Mouse (Mus musculus) hindbrain, embryonic 15.5 days (tissue): Measurements from ENCODE around the gene Fam117a. TPM values are rescaled to one million over a fixed set of nuclear protein-coding genes. Genes with fewer than 3 reads are reported as not detected.
A peak's percentile ranks its signal among the peaks of the same experiment; 100 is the strongest.

ENCODE experiments used
- ATAC-seq: fragments of 200-750 bp; cut with Nextera tagmentation; 2 replicates; pipeline ENCODE4 v1.8.0; 2017; ENCODE audit warnings: low read depth, moderate number of reproducible peaks, moderate TSS enrichment; ENCODE audit not compliant: low FRiP score
- H3K27ac ChIP-seq: fragments of 300-500 bp; sonication (generic); replicated peaks from 2 replicates; pipeline ENCODE4 v1.5.1; 2015; ENCODE audit warnings: mild to moderate bottlenecking, inconsistent platforms
- H3K27me3 ChIP-seq: fragments of 300-500 bp; sonication (generic); 2 replicates; pipeline ENCODE4 v1.6.1; 2015; ENCODE audit warnings: control low read depth, inconsistent platforms
- H3K36me3 ChIP-seq: fragments of 300-500 bp; sonication (generic); 2 replicates; pipeline ENCODE4 v1.6.1; 2015; ENCODE audit warnings: control low read depth, inconsistent platforms
- H3K4me1 ChIP-seq: fragments of 300-500 bp; sonication (generic); replicated peaks from 2 replicates; pipeline ENCODE4 v1.6.1; 2015; ENCODE audit warnings: control low read depth, inconsistent platforms
- H3K4me2 ChIP-seq: fragments of 300-500 bp; sonication (generic); 2 replicates; pipeline ENCODE4 v1.6.1; 2015; ENCODE audit warnings: moderate library complexity, mild to moderate bottlenecking, inconsistent platforms
- H3K4me3 ChIP-seq: fragments of 300-500 bp; sonication (generic); 2 replicates; pipeline ENCODE4 v1.5.1; 2015; ENCODE audit warnings: mild to moderate bottlenecking, inconsistent platforms
- H3K9ac ChIP-seq: fragments of 300-500 bp; sonication (generic); 2 replicates; pipeline ENCODE4 v1.6.1; 2015; ENCODE audit warnings: inconsistent platforms
- H3K9me3 ChIP-seq: fragments of 300-500 bp; sonication (generic); 2 replicates; pipeline ENCODE4 v1.6.1; 2016; ENCODE audit warnings: control low read depth, inconsistent platforms
- WGBS: fragments of 180-500 bp; shearing (Covaris S2); methylation state at CpG from one replicate; pipeline ENCODE4 v1.1.7; 2015; 5-methylcytosine and 5-hydroxymethylcytosine counted together
- polyA plus RNA-seq: library from polyadenylated mRNA; unstranded; fragments of >200 nt; fragmentation: Nextera tagmentation; extraction: Ambion mirVana; gene quantifications from 2 replicates; pipeline ENCODE4 v1.2.1, GENCODE M21; 2015

Fam117a gene
- polyA plus RNA-seq, 1 experiment from 2014 or later, result 3.6 TPM

GRCm38 (mm10) chr11:95333805-95334204 is 3.0 kb upstream of the Fam117a start:
- ATAC-seq, result no peak

GRCm38 (mm10) chr11:95334448-95335060 is 2.3 kb upstream of the Fam117a start:
- ATAC-seq, result no peak
- WGBS, result 79% methylated on average over 5 of the region's 5 CpGs
- no peaks in the 10 kb centered on the region for H3K9me3 ChIP-seq
- H3K27me3 ChIP-seq, result 0 out of 2 replicates have a peak, but pooled peaks cover 3% of the 10 kb centered on the region
- H3K4me3 ChIP-seq, result no peak overlapping the region
- H3K9ac ChIP-seq, result no peak overlapping the region
- no peak overlapping the region for H3K27ac ChIP-seq
- H3K4me1 ChIP-seq, result peaks cover 23% of the 10 kb centered on the region
- H3K4me2 ChIP-seq, result no peak overlapping the region
- no peaks in the 10 kb centered on the region for H3K36me3 ChIP-seq

More at GRCm38 (mm10) chr11:95333805-95334204, 3.0 kb upstream of the Fam117a start:
- H3K4me2 ChIP-seq, result no peak overlapping the region
- no peaks in the 10 kb centered on the region for H3K9me3 ChIP-seq
- no peak overlapping the region for H3K9ac ChIP-seq
- H3K27me3 ChIP-seq, result 0 out of 2 replicates have a peak, but pooled peaks cover 3% of the 10 kb centered on the region
- no peak overlapping the region for H3K27ac ChIP-seq
- no peaks in the 10 kb centered on the region for H3K36me3 ChIP-seq
- peaks cover 17% of the 10 kb centered on the region for H3K4me1 ChIP-seq
- H3K4me3 ChIP-seq, result no peak overlapping the region
- WGBS, result 88% methylated on average over 9 of the region's 9 CpGs

GRCm38 (mm10) chr11:95337129-95337813 is 453 bp downstream of the Fam117a start:
- ATAC-seq, result peak; percentile 79
- under 1% methylated on average over 50 of the region's 50 CpGs for WGBS
- Histone ChIP-seq H3K4me3 (peak overlapping the region; percentile 92), H3K4me1 (peaks cover 29% of the 10 kb centered on the region), H3K4me2 (peak overlapping the region; percentile 98), H3K9me3 (no peaks in the 10 kb centered on the region), H3K9ac (peak overlapping the region; percentile 72), H3K27ac (no peak overlapping the region), H3K27me3 (0 out of 2 replicates have a peak, but pooled peaks cover 3% of the 10 kb centered on the region), H3K36me3 (no peaks in the 10 kb centered on the region)

- Histone ChIP-seq H3K27me3 (0 out of 2 replicates have a peak, but pooled peaks cover 3% of the 10 kb centered on the region), H3K4me3 (peak overlapping the region; percentile 92), H3K4me2 (peak overlapping the region; percentile 98), H3K4me1 (peaks cover 29% of the 10 kb centered on the region), H3K27ac (no peak overlapping the region), H3K36me3 (no peaks in the 10 kb centered on the region), H3K9ac (no peak overlapping the region), H3K9me3 (no peaks in the 10 kb centered on the region)
- ATAC-seq, result no peak
- 29% methylated on average over 9 of the region's 9 CpGs for WGBS
These were observed 1.1 kb downstream of the Fam117a start for GRCm38 (mm10) chr11:95337846-95338342.

- no peaks in the 10 kb centered on the region for H3K9me3 ChIP-seq
- peaks cover 29% of the 10 kb centered on the region for H3K4me1 ChIP-seq
- H3K27me3 ChIP-seq, result no peaks in the 10 kb centered on the region
- 19% methylated on average over 14 of the region's 14 CpGs for WGBS
- no peak overlapping the region for H3K9ac ChIP-seq
- H3K36me3 ChIP-seq, result no peaks in the 10 kb centered on the region
- no peak for ATAC-seq
- H3K27ac ChIP-seq, result no peak overlapping the region
- H3K4me2 ChIP-seq, result peak overlapping the region; percentile 30
- H3K4me3 ChIP-seq, result no peak overlapping the region
These were observed 2.7 kb downstream of the Fam117a start for GRCm38 (mm10) chr11:95339471-95340021.

- Histone ChIP-seq H3K27ac (no peak overlapping the region), H3K4me3 (no peak overlapping the region), H3K9ac (no peak overlapping the region), H3K4me2 (no peak overlapping the region), H3K4me1 (peaks cover 29% of the 10 kb centered on the region), H3K27me3 (no peaks in the 10 kb centered on the region), H3K36me3 (no peaks in the 10 kb centered on the region), H3K9me3 (no peaks in the 10 kb centered on the region)
- ATAC-seq, result no peak
- WGBS, result 69% methylated on average over 1 of the region's 1 CpGs
These were observed 3.4 kb downstream of the Fam117a start for GRCm38 (mm10) chr11:95340259-95340658.

- Histone ChIP-seq H3K4me1 (peaks cover 29% of the 10 kb centered on the region), H3K27me3 (no peaks in the 10 kb centered on the region), H3K4me3 (no peak overlapping the region), H3K9me3 (no peaks in the 10 kb centered on the region), H3K4me2 (no peak overlapping the region), H3K27ac (no peak overlapping the region), H3K9ac (no peak overlapping the region), H3K36me3 (no peaks in the 10 kb centered on the region)
- ATAC-seq, result no peak
- 35% methylated on average over 5 of the region's 5 CpGs for WGBS
These were observed 3.8 kb downstream of the Fam117a start for GRCm38 (mm10) chr11:95340664-95341063.

- H3K36me3 ChIP-seq, result no peaks in the 10 kb centered on the region
- no peaks in the 10 kb centered on the region for H3K9me3 ChIP-seq
- 76% methylated on average over 4 of the region's 4 CpGs for WGBS
- no peak overlapping the region for H3K4me3 ChIP-seq
- H3K4me1 ChIP-seq, result peaks cover 12% of the 10 kb centered on the region
- no peak overlapping the region for H3K4me2 ChIP-seq
- no peaks in the 10 kb centered on the region for H3K27me3 ChIP-seq
- ATAC-seq, result no peak
- no peak overlapping the region for H3K27ac ChIP-seq
- no peak overlapping the region for H3K9ac ChIP-seq
These were observed 6.4 kb downstream of the Fam117a start for GRCm38 (mm10) chr11:95343180-95343579.

- H3K27ac ChIP-seq, result no peak overlapping the region
- no peak overlapping the region for H3K4me3 ChIP-seq
- no peaks in the 10 kb centered on the region for H3K9me3 ChIP-seq
- H3K27me3 ChIP-seq, result no peaks in the 10 kb centered on the region
- H3K4me1 ChIP-seq, result peaks cover 10% of the 10 kb centered on the region
- WGBS, result 79% methylated on average over 2 of the region's 2 CpGs
- H3K9ac ChIP-seq, result no peak overlapping the region
- H3K4me2 ChIP-seq, result no peak overlapping the region
- no peak for ATAC-seq
- H3K36me3 ChIP-seq, result no peaks in the 10 kb centered on the region
These were observed 7.4 kb downstream of the Fam117a start for GRCm38 (mm10) chr11:95344181-95344580.

GRCm38 (mm10) chr11:95350289-95350688 is 13.5 kb downstream of the Fam117a start:
- no peak for ATAC-seq
- Histone ChIP-seq H3K4me1 (peaks cover 6% of the 10 kb centered on the region; the same call in 1 of the 2 replicates), H3K4me2 (no peak overlapping the region), H3K4me3 (no peak overlapping the region), H3K9ac (no peak overlapping the region), H3K27me3 (no peaks in the 10 kb centered on the region), H3K27ac (peak overlapping the region; percentile 17; the same call in 1 of the 2 replicates), H3K36me3 (no peaks in the 10 kb centered on the region), H3K9me3 (no peaks in the 10 kb centered on the region)
- 73% methylated on average over 6 of the region's 6 CpGs for WGBS

GRCm38 (mm10) chr11:95350960-95351359 is 14.1 kb downstream of the Fam117a start:
- Histone ChIP-seq H3K4me2 (no peak overlapping the region), H3K9ac (no peak overlapping the region), H3K9me3 (no peaks in the 10 kb centered on the region), H3K27ac (no peak overlapping the region), H3K27me3 (no peaks in the 10 kb centered on the region), H3K4me1 (peaks cover 6% of the 10 kb centered on the region; the same call in 1 of the 2 replicates), H3K36me3 (no peaks in the 10 kb centered on the region), H3K4me3 (no peak overlapping the region)
- WGBS, result 92% methylated on average over 3 of the region's 3 CpGs
- no peak for ATAC-seq

- Histone ChIP-seq H3K27me3 (no peaks in the 10 kb centered on the region), H3K27ac (no peak overlapping the region), H3K4me1 (peaks cover 16% of the 10 kb centered on the region; the same call in 1 of the 2 replicates), H3K9me3 (no peaks in the 10 kb centered on the region), H3K4me3 (no peak overlapping the region), H3K9ac (no peak overlapping the region), H3K4me2 (no peak overlapping the region), H3K36me3 (no peaks in the 10 kb centered on the region)
- 91% methylated on average over 2 of the region's 2 CpGs for WGBS
- ATAC-seq, result no peak
These were observed 15.9 kb downstream of the Fam117a start for GRCm38 (mm10) chr11:95352686-95353085.
